Mouse (Mus musculus): Measurements from ENCODE around the gene Shroom3.

DNA sequence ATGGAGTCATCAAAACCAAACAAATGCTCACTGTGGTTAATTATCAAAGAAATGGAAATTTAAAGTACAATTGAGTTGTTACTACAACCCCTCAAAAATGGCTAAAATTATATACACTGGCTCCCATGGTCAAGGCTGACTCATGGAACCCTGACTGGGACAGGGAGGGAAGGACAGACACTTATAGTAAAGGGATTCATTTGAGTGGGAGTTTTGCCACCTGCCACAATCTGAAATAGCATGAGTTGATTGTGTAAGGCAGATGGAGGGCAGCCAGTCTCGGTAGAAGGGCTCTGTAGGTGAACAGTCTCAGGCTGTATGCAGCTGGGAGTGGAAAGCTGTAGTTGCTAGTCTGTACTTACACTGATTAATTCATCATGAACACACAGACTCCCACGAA lies 297.6 kb downstream of the Shroom3 start:
- no peak for TF ChIP-seq CTCF (conservative IDR thresholded peaks at IDR 0.05; ENCODE audit: insufficient read depth, insufficient read length, low read depth, low read length)
- no peak for TF ChIP-seq POLR2A (IDR thresholded peaks at IDR 0.05; ENCODE audit: low read depth, low read length)

All from kidney, adult 2 months (tissue).